Mouse (Mus musculus): Measurements from ENCODE around the gene Lat2.

The Lat2 gene

DNA sequence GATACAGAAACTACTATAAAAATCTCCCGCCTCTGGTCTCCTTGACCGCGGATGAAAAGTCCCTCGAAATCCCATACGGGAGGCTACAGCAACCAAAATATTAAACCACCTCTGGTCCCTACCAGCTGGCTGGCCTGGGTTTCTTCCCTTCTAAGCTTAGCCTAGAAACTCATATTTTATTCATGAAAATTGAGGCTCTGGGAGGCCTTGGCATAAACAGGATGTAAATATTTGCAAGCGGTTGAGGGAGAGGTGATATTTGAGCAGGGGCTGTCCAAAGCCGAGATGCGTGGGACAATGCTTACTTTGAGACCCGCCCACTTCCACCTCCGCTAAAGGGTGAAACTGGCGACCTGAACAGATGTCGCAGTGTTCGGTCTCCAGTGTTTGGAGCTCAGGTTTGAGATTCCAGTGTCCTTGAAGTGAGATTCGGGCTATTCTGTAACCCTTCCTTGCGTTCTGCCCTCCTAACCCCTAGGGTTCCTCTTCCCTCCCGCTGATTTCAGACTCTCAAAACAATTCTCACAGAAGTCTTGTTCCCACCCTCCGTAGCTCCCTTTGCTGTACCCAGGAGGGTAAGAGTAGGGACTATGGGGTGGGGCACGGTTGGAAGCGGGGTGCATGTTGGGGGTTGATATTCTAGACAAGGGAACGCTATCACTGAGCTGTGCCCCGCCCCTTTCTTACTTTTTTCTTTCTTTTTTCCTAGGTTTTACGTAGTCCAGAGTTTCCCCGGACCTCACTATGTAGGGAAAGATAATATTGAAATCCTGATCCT, 42.9 kb downstream of the Lat2 start:
- no peak for DNase-seq (ENCODE audit: low spot score in 2 of 2)

DNA sequence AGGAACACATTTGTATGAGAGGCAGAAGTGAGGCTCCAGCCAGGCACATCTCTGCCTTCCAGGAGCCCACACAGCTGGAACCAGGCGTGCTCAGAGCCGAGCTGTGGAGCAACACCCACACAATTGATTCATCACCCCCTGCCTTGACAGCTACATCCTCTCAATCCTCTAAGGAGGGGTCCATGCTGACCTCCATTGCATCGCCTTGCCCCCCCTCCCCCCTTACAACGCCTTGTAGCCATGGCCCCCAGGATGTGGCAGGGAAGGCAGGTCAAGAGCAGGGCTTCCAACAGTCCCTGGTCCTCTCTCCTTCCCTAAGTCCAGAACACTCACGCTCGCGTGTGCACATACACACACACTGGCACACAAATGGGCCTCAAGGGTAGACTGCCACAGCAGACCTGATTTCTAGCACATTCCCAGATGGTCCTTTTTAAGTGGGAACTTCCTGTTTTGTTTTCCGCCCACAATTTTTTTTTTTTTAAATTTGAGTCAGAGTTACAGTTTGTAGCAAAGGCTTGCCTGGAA, 45.8 kb downstream of the Lat2 start:
- DNase-seq (ENCODE audit: low spot score in 2 of 2) = no peak

DNA sequence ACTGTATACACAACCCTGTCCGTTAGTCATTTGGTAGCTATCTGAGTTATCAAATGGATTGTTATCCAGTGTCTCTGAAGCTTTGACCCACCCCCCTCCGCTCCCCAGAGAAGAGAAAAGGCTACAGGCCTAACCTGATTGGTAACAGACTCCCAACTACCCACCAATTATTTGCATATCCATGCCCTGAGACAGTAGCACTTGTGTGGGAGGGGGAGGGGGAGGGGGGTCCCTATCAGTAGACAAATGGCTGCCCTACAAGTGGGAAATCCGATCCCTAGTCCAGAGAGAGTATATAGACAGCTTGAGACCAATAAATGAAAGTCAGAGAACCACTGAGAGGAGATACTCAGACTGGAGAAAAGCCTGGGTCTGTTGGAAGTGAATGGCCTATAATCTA, 46.8 kb downstream of the Lat2 start:
- DNase-seq (ENCODE audit: low spot score in 2 of 2) = no peak

DNA sequence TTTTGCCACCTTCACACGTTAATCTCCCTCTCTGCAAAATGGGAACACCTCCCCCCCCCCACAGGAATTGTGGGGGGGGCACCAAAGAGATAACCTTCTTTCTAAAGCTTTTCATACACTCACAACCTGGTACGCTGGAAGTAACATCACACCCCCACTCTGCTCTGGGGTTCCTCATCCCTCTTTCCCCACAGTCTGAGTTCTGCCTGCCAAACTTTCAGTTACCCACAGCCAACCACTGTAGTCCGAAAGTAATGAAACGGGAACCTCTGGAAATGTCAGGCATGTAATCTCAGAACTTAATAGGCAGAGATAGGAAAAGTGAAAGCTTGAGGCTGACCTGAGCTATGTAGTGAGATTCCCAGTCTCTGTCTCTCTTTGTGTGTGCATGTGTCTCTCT, 47.4 kb downstream of the Lat2 start:
- no peak for DNase-seq (ENCODE audit: low spot score in 2 of 2)

DNA sequence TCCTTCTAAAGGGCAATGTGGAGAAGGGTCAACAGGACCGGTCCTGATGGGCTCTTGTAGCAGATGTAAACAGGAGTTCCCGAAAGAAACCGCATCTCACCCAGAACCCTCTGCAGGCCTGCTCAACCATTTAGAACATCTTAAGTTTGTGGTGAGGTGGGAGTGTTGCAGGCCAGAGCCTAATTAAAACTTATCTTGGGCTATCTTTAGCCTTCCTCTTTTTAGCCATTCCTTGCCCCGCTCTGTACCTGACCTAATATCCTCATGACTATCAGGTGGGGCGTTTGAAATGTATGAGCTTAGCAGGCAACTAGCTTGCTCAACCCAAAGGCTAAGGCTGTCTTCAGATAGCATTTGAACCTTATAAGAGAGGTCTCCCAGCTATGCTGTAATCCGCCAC, 49.1 kb downstream of the Lat2 start:
- DNase-seq (ENCODE audit: low spot score in 2 of 2) = no peak

DNA sequence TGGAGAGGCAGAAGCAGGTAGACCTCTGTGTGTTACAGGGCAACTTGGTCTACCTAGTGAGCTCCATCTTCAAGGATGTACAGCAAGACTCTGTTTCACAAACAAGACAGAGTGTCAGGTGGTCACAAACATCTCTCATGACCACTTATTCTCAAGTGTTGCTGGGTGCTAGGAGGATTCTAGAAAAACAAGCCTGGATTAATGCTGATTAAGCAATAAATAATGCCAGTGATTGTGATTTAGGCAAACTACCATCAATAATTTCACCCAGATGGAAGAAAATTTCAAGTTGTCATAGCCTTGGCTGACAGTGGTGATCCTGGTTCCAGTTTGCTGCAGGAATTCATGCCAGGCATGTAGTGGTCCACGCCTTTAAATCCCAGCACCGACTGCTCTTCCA, 50.6 kb downstream of the Lat2 start:
- DNase-seq (ENCODE audit: low spot score in 2 of 2) = no peak

DNA sequence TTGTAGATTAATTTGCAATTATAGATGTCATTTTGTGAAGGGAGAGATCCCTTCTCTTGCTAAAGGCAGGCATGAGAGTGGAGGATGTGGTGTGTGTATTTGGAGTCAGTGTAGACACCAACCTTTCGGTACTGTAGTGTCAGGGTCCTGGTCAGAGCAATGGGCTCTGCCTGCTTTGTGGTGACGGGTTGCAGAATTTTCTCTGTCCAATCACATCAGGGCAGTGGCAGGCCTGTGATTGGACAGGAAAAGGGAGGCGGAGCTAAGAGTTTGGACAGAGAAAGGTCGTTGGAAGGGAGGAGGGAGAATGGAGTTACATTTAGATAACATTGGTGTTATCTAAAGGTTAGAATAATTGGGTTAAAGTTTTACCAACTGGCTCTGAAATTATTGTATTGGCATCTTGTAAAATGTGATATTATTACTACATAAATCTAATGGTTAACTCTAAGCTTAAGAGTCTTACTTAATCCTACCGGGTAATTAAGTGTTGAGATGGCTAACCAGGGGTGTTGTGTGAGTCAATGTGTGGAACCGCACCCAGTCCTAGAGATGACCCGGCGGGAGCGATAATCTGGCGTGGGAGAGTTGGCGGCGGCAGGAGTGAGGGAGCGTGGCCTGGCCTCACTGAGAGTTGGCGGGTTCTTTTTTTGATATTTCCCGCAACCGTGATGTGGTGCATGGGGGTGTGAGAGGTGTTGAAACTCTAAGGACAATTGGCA, 54.2 kb downstream of the Lat2 start:
- no peak for DNase-seq (ENCODE audit: low spot score in 2 of 2)

DNA sequence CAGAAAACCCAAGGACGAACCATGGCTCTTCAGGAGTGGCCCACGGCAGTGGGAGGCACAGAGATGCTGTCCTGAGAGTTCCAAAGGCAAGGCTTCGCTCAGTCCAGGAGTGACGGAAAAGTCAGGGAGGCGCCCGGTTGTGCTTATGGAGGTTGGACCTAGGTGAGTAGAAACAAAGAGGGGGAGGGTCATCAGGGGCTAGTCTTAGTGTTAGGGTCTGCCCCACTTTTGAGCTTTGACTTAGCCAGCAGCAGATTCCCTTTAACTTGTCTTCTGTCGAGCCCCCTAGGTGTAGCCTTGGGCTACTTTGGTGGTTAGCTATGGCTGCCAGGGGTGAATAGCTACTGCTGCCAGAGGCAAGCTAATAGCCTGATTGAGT, 54.8 kb downstream of the Lat2 start, which contains the start of gene Syna:
Gene Syna (minus strand): TSS at position 101 of the 379 bp plus-strand sequence.
- DNase-seq (ENCODE audit: low spot score in 2 of 2) = no peak

DNA sequence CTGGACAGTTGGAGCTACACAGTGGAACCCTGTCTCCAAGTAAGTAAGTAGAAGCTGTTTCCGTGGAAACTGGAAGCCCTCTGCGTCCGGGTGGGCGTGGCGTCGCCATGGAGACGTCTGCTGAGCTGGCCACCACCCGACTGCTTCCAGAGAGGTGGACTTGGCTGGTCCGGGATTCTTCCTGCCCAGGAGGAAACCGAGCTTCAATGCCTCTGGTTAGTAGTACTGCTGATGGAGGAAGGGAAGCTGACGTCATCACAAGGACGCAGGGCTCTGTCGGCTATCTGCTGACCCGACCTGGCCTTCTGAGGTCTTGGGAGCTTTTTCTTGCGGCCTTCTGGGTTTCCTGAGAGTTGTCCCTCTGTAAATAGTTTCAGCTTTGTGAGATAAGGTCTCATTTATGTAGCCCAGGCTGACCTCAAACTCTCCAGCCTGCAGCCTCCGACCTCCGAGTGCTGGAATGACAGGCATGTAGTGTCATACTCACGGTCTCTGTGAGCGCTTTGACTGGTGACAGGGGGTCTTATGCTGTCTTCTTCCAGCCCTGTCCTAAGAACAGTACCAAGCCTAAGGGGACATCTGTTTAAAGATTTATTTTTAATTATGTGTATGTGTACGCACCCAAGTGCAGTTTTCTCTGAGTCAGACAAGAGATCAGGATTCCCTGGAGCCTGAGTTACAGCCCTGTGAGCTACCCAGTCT, 59.2 kb downstream of the Lat2 start:
- peak in 1 of 2 experiments; percentile 28 for DNase-seq (ENCODE audit: low spot score in 2 of 2)

DNA sequence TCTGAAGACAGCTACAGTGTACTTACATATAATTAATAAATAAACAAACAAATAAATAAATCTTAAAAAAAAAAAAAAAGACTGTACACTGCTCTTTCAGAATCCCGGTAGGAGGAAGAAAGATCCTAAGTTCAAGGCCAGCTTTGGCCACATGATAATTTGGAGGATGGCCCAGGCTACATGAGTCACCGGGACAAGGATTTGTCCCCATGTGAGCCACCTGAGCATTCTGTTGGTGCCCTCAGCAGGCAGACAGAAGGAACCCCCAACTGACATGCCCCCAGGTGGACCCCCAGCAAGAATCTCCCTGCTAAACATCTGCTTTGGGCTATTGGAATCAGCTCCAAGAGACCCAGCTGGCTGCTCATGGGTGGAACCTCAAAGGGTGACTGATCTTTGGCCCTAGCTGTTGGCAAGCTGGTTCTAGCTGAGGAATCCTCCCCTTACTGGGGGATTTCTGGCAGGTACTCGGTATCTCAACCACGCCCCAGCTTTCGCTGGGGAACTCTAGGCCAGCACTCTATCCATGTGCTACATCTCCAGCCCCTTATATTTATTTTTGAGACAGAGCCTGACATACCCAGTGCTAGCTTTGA, 60.8 kb downstream of the Lat2 start:
- DNase-seq (ENCODE audit: low spot score in 2 of 2) = no peak

DNA sequence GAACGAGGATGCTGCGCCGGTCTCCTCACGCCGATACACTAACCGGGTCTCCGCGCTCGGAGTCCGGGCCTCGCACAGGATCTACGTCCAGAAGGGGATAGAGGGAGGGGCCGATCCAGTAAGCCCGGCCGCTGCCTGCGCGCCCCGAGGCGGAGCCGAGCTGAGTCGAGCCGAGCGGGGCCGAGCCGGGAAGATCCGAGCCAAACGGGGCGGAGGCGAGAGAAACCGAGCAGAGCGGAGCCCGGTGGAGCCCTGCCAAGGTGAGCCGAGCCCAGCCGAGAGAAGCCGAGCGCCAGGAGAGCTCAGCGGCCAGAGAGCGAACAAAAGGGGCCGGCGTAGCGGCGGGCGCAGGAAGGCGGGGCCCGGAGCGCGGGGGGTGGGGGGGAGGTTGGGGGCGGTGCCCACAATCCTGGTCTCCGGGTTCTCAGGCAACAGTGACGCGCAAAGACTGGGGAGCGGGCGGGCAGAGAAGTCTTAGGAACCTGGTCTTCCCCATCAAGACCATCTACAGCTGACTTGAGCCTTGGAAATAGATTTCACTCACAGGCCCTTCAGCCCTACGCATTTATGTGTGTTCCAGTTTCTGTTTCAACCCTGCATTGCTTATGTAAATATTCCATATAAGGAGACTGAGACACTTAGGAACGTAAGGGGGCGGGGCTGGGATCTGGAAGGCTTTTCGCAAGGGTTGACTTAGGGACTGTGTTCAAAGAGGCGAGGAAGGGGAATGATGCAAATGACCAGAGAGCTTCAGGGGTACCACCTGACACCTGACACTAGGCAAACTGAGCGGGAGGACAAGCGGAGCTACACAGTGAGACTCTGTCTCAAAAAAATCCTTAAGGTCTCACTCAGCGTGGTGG, 62.5 kb downstream of the Lat2 start, which contains the start of gene Clip2:
Gene Clip2 (minus strand): TSS at position 325 of the 863 bp plus-strand sequence.
- peak; percentile 72 to 86 for DNase-seq (ENCODE audit: low spot score in 2 of 2)

DNA sequence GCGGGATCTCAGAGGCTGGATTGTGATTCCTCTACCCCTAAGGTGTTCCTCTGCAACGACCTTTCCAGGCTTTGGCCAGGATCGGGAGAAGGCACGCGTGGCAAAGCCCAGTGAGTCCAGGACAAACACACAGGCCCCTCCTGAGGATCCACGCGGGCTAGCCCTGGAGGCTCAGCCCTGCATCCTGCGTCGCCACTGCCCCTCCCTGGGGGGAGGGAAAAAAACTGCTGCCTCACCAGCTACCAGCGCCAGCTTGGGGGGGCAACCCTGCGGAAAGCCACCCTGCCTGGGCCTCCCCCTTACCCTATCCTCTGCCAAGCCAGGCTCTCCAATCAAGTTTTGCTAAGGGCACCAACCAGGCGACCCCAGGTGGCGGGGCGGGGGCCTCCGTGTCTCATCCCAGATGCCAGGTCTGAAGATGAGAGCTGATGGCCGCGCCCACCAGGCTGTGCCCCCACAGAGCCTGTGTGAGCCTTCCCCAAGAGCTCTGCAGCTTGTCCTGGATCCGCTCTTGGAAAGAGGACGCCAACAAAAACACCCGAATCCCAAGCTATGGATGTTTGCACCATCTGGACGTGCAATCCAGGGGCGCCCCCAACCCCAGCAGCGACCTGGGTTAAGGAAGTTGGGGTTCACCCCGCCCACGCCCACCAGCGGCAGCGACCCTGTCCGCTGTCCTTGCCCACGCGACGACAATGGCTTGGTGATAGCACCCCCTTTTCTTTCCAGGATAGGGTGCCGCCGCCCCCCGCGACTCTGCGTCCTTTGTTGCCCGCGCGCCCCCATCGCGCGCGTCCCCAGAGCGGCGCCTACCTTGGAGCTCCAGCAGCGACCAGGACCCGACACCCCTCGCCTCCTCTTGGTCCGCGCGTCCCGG, 63.4 kb downstream of the Lat2 start:
- DNase-seq (ENCODE audit: low spot score in 2 of 2) = peak in 1 of 2 experiments; percentile 12

DNA sequence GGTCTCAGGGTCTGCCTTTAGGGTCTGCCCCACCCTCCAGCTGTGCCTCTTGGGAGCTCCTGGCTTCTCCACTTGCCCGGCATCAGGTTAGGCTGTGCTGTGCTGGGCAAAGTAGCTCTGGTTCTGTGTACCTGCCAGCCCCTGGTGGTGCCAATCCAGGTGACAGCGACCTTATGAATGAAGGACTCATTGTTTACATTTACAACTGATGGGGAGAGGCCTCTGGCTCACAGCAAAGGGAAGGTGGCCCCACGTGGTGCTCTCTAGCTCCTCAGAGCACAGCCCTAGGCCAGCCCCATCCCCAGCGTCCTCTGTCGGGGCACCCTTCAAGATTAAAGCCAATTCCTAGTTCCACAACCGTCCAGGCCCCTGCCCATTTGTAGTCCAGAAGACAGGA, 64.0 kb downstream of the Lat2 start:
- DNase-seq (ENCODE audit: low spot score in 2 of 2) = no peak

All from spleen, postnatal 14 days (tissue).